Mouse (Mus musculus) left cerebral cortex, postnatal 36 days (tissue): ENCODE measurements around the gene Slu7. TPM values are rescaled to one million over a fixed set of nuclear protein-coding genes. Genes with fewer than 3 reads are reported as not detected.

Source experiments
- DNase-seq, 2 experiments: peaks; one replicate each; pipeline ENCODE4 v3.0.0; 2021 to 2022; ENCODE audit warnings: low spot score in 2 of 2, mixed read lengths in 1 of 2
- intact Hi-C: fragments of 180-260 bp; cut with DNase I; formaldehyde crosslinking; loops from one replicate; pipeline ENCODE4 v1.15.1; 2025
- total RNA-seq, 2 experiments: library from RNA; stranded (reverse); gene quantifications; 2 replicates each; pipeline ENCODE4 v1.2.3; 2021

Slu7 gene
- total RNA-seq, 2 experiments from 2014 or later = 54.5 to 55.6 TPM

- intact Hi-C loops = no loop called here
Measured at GRCm38 (mm10) chr11:43480561-43480960, 47.0 kb downstream of the Slu7 start.

GRCm38 (mm10) chr11:43481672-43482522, 48.4 kb downstream of the Slu7 start:
- DNase-seq = no peak
- intact Hi-C loops = no loop called here

More at GRCm38 (mm10) chr11:43480561-43480960, 47.0 kb downstream of the Slu7 start:
- DNase-seq = no peak

GRCm38 (mm10) chr11:43483122-43483792, 49.7 kb downstream of the Slu7 start:
- DNase-seq = no peak
- intact Hi-C loops = no loop called here

GRCm38 (mm10) chr11:43484057-43484456, 50.5 kb downstream of the Slu7 start:
- no peak for DNase-seq
- intact Hi-C loops = no loop called here

- intact Hi-C loops = no loop called here
- DNase-seq = no peak
Measured at GRCm38 (mm10) chr11:43484652-43485051, 51.1 kb downstream of the Slu7 start.

- intact Hi-C loops = no loop called here
- no peak for DNase-seq
Measured at GRCm38 (mm10) chr11:43485855-43486254, 52.3 kb downstream of the Slu7 start.

- DNase-seq = peak; percentile 57 to 68
- intact Hi-C loops = loop anchor here (5.0 to 10.0 kb wide), 2 partner anchors 75 to 232 kb away; no protein-coding TSS in a partner anchor
Measured at GRCm38 (mm10) chr11:43492663-43493062, 59.1 kb downstream of the Slu7 start.

- peak; percentile 63 to 71 for DNase-seq
- intact Hi-C loops = loop anchor here (2.0 to 10.0 kb wide), 4 partner anchors 73 to 231 kb away; partner anchors contain the start of gene 4933415A04Rik
Measured at GRCm38 (mm10) chr11:43493815-43494409, 60.4 kb downstream of the Slu7 start.

- intact Hi-C loops = loop anchor here (2.0 to 10.0 kb wide), 3 partner anchors 92 to 230 kb away; partner anchors contain the start of gene 4933415A04Rik
- no peak for DNase-seq
Measured at GRCm38 (mm10) chr11:43495037-43495436, 61.5 kb downstream of the Slu7 start.

GRCm38 (mm10) chr11:43495532-43495931, 62.0 kb downstream of the Slu7 start:
- peak; percentile 12 to 22 for DNase-seq
- intact Hi-C loops = loop anchor here (2.0 to 10.0 kb wide), 3 partner anchors 91 to 229 kb away; partner anchors contain the start of gene 4933415A04Rik

Other genes starting within 250 kb of the Slu7 start
- 10 to 100 TPM; 21.7 to 26.7 TPM for gene Pttg1, start 7.5 kb upstream of the Slu7 start, total RNA-seq
- gene C1qtnf2, start 40.5 kb downstream of the Slu7 start, total RNA-seq = 1 to 10 TPM; 1.4 to 2.1 TPM
- gene Ccnjl, start 95.0 kb downstream of the Slu7 start, total RNA-seq = 1 to 10 TPM; 3.3 to 4.4 TPM
- gene 4933415A04Rik, start 153.3 kb downstream of the Slu7 start, total RNA-seq = under 1 TPM; 0.76 to 0.84 TPM
- gene Fabp6, start 167.8 kb downstream of the Slu7 start, total RNA-seq = not detected
- gene Pwwp2a, start 248.3 kb downstream of the Slu7 start, total RNA-seq = 10 to 100 TPM; 56.5 to 62.4 TPM